Mouse (Mus musculus) heart, embryonic 12.5 days (tissue): ENCODE measurements at regions not wholly inside any gene's neighbourhood (a gene's known extent, or its start where the extent isn't known, plus 50 kb on each side); places are given as distances from the start of the nearest gene placed in this dataset.

Experiments used
- ATAC-seq: fragments of 200-750 bp; cut with Nextera tagmentation; 2 replicates; pipeline ENCODE4 v1.8.0; 2017; ENCODE audit warnings: moderate TSS enrichment, moderate library complexity; ENCODE audit not compliant: insufficient number of reproducible peaks, low FRiP score
- H3K27ac ChIP-seq: fragments of 300-500 bp; sonication (generic); 2 replicates; pipeline ENCODE4 v1.5.1; 2016; ENCODE audit warnings: mild to moderate bottlenecking, moderate library complexity; ENCODE audit not compliant: poor library complexity, severe bottlenecking
- H3K27me3 ChIP-seq: fragments of 300-500 bp; sonication (generic); replicated peaks from 2 replicates; pipeline ENCODE4 v1.6.1; 2016; ENCODE audit warnings: mild to moderate bottlenecking, moderate library complexity
- H3K36me3 ChIP-seq: fragments of 300-500 bp; sonication (generic); 2 replicates; pipeline ENCODE4 v1.6.1; 2016; ENCODE audit warnings: mild to moderate bottlenecking, moderate library complexity
- H3K4me1 ChIP-seq: fragments of 300-500 bp; sonication (generic); replicated peaks from 2 replicates; pipeline ENCODE4 v1.6.1; 2016; ENCODE audit warnings: mild to moderate bottlenecking
- H3K4me2 ChIP-seq: fragments of 300-500 bp; sonication (generic); 2 replicates; pipeline ENCODE4 v1.6.1; 2016; ENCODE audit warnings: mild to moderate bottlenecking, moderate library complexity
- H3K4me3 ChIP-seq: fragments of 300-500 bp; sonication (generic); 2 replicates; pipeline ENCODE4 v1.5.1; 2016; ENCODE audit warnings: mild to moderate bottlenecking
- H3K9ac ChIP-seq: fragments of 300-500 bp; sonication (generic); 2 replicates; pipeline ENCODE4 v1.6.1; 2016; ENCODE audit warnings: mild to moderate bottlenecking, moderate library complexity
- H3K9me3 ChIP-seq: fragments of 300-500 bp; sonication (generic); replicated peaks from 2 replicates; pipeline ENCODE4 v1.6.1; 2016; ENCODE audit warnings: mild to moderate bottlenecking, moderate library complexity
- WGBS: fragments of 180-500 bp; shearing (Covaris S2); methylation state at CpG from one replicate; pipeline ENCODE4 v1.1.7; 2016; 5-methylcytosine and 5-hydroxymethylcytosine counted together

- Histone ChIP-seq H3K4me3 (no peak overlapping the region), H3K27ac (no peak overlapping the region), H3K4me1 (no peaks in the 10 kb centered on the region), H3K9me3 (no peaks in the 10 kb centered on the region), H3K4me2 (no peak overlapping the region), H3K36me3 (no peaks in the 10 kb centered on the region), H3K27me3 (no peaks in the 10 kb centered on the region), H3K9ac (no peak overlapping the region)
- WGBS = 60% methylated on average over 5 of the region's 5 CpGs
- no peak for ATAC-seq
These were observed 290.9 kb upstream of the Id2 start for GRCm38 (mm10) chr12:25387791-25388280.

- Histone ChIP-seq H3K9ac (no peak overlapping the region), H3K4me1 (no peaks in the 10 kb centered on the region), H3K4me2 (no peak overlapping the region), H3K27ac (no peak overlapping the region), H3K36me3 (no peaks in the 10 kb centered on the region), H3K9me3 (no peaks in the 10 kb centered on the region), H3K4me3 (no peak overlapping the region), H3K27me3 (no peaks in the 10 kb centered on the region)
- no peak for ATAC-seq
- 65% methylated on average over 6 of the region's 6 CpGs for WGBS
These were observed 286.0 kb upstream of the Id2 start for GRCm38 (mm10) chr12:25382961-25383360.

GRCm38 (mm10) chr12:25382475-25382874 lies 285.5 kb upstream of the Id2 start:
- no peak overlapping the region for H3K27ac ChIP-seq
- no peak overlapping the region for H3K9ac ChIP-seq
- no peaks in the 10 kb centered on the region for H3K36me3 ChIP-seq
- H3K4me3 ChIP-seq = no peak overlapping the region
- ATAC-seq = no peak
- H3K4me1 ChIP-seq = no peaks in the 10 kb centered on the region
- H3K9me3 ChIP-seq = no peaks in the 10 kb centered on the region
- WGBS = 90% methylated on average over 2 of the region's 2 CpGs
- no peaks in the 10 kb centered on the region for H3K27me3 ChIP-seq
- H3K4me2 ChIP-seq = no peak overlapping the region

- no peaks in the 10 kb centered on the region for H3K36me3 ChIP-seq
- H3K27me3 ChIP-seq = no peaks in the 10 kb centered on the region
- WGBS = 42% methylated on average over 4 of the region's 4 CpGs
- no peak overlapping the region for H3K9ac ChIP-seq
- ATAC-seq = no peak
- no peak overlapping the region for H3K4me3 ChIP-seq
- no peak overlapping the region for H3K4me2 ChIP-seq
- no peak overlapping the region for H3K27ac ChIP-seq
- no peaks in the 10 kb centered on the region for H3K9me3 ChIP-seq
- H3K4me1 ChIP-seq = no peaks in the 10 kb centered on the region
These were observed 284.7 kb upstream of the Id2 start for GRCm38 (mm10) chr12:25381619-25382018.

GRCm38 (mm10) chr12:25379996-25380395 lies 283.1 kb upstream of the Id2 start:
- H3K4me3 ChIP-seq = no peak overlapping the region
- no peak overlapping the region for H3K9ac ChIP-seq
- H3K9me3 ChIP-seq = no peaks in the 10 kb centered on the region
- H3K4me2 ChIP-seq = no peak overlapping the region
- WGBS = 88% methylated on average over 3 of the region's 3 CpGs
- no peaks in the 10 kb centered on the region for H3K36me3 ChIP-seq
- H3K4me1 ChIP-seq = no peaks in the 10 kb centered on the region
- no peak overlapping the region for H3K27ac ChIP-seq
- no peak for ATAC-seq
- no peaks in the 10 kb centered on the region for H3K27me3 ChIP-seq

- no peak overlapping the region for H3K27ac ChIP-seq
These were observed 282.1 kb upstream of the Id2 start for GRCm38 (mm10) chr12:25379016-25379415.

GRCm38 (mm10) chr12:25378036-25378645 lies 281.2 kb upstream of the Id2 start:
- Histone ChIP-seq H3K36me3 (no peaks in the 10 kb centered on the region), H3K9me3 (no peaks in the 10 kb centered on the region), H3K9ac (no peak overlapping the region), H3K27me3 (no peaks in the 10 kb centered on the region), H3K4me3 (no peak overlapping the region), H3K4me1 (no peaks in the 10 kb centered on the region), H3K27ac (no peak overlapping the region), H3K4me2 (no peak overlapping the region)
- no peak for ATAC-seq
- 79% methylated on average over 6 of the region's 6 CpGs for WGBS

More at GRCm38 (mm10) chr12:25379016-25379415, 282.1 kb upstream of the Id2 start:
- WGBS = 80% methylated on average over 9 of the region's 9 CpGs
- H3K27me3 ChIP-seq = no peaks in the 10 kb centered on the region
- ATAC-seq = no peak
- no peak overlapping the region for H3K4me2 ChIP-seq
- H3K4me1 ChIP-seq = no peaks in the 10 kb centered on the region
- no peak overlapping the region for H3K9ac ChIP-seq
- no peaks in the 10 kb centered on the region for H3K9me3 ChIP-seq
- H3K4me3 ChIP-seq = no peak overlapping the region
- no peaks in the 10 kb centered on the region for H3K36me3 ChIP-seq

- H3K36me3 ChIP-seq = no peaks in the 10 kb centered on the region
- no peaks in the 10 kb centered on the region for H3K9me3 ChIP-seq
- no peak overlapping the region for H3K4me3 ChIP-seq
- H3K4me2 ChIP-seq = no peak overlapping the region
- no peak overlapping the region for H3K27ac ChIP-seq
- H3K9ac ChIP-seq = no peak overlapping the region
- no peaks in the 10 kb centered on the region for H3K27me3 ChIP-seq
- H3K4me1 ChIP-seq = no peaks in the 10 kb centered on the region
- ATAC-seq = no peak
- 74% methylated on average over 8 of the region's 8 CpGs for WGBS
These were observed 279.5 kb upstream of the Id2 start for GRCm38 (mm10) chr12:25376451-25376850.

GRCm38 (mm10) chr12:25367541-25367940 lies 270.6 kb upstream of the Id2 start:
- WGBS = 89% methylated on average over 1 of the region's 1 CpGs
- H3K4me1 ChIP-seq = 0 out of 2 replicates have a peak, but pooled peaks cover 3% of the 10 kb centered on the region
- H3K4me2 ChIP-seq = no peak overlapping the region
- no peaks in the 10 kb centered on the region; the same call in 1 of the 2 replicates for H3K27me3 ChIP-seq
- H3K9me3 ChIP-seq = no peaks in the 10 kb centered on the region
- no peak overlapping the region for H3K9ac ChIP-seq
- H3K27ac ChIP-seq = no peak overlapping the region
- H3K36me3 ChIP-seq = no peaks in the 10 kb centered on the region
- no peak for ATAC-seq
- H3K4me3 ChIP-seq = no peak overlapping the region

- Histone ChIP-seq H3K9ac (no peak overlapping the region), H3K4me2 (no peak overlapping the region), H3K9me3 (no peaks in the 10 kb centered on the region), H3K36me3 (no peaks in the 10 kb centered on the region), H3K27ac (no peak overlapping the region), H3K4me3 (no peak overlapping the region), H3K27me3 (no peaks in the 10 kb centered on the region; the same call in 1 of the 2 replicates), H3K4me1 (0 out of 2 replicates have a peak, but pooled peaks cover 3% of the 10 kb centered on the region)
- 60% methylated on average over 3 of the region's 3 CpGs for WGBS
- no peak for ATAC-seq
These were observed 268.8 kb upstream of the Id2 start for GRCm38 (mm10) chr12:25365600-25366267.

- no peak for ATAC-seq
- no peak overlapping the region for H3K4me3 ChIP-seq
- 0 out of 2 replicates have a peak, but pooled peaks cover 3% of the 10 kb centered on the region for H3K4me1 ChIP-seq
- no peaks in the 10 kb centered on the region for H3K9me3 ChIP-seq
- H3K4me2 ChIP-seq = no peak overlapping the region
- H3K27me3 ChIP-seq = no peaks in the 10 kb centered on the region; the same call in 1 of the 2 replicates
- WGBS = 43% methylated on average over 7 of the region's 7 CpGs
- no peak overlapping the region for H3K27ac ChIP-seq
- no peaks in the 10 kb centered on the region for H3K36me3 ChIP-seq
- H3K9ac ChIP-seq = no peak overlapping the region
These were observed 268.1 kb upstream of the Id2 start for GRCm38 (mm10) chr12:25364966-25365568.
